Mouse (Mus musculus) urinary bladder, adult 18-20 months (tissue): ENCODE data around the gene Pik3ap1.
"Not testable (repeated sequence)": the region's sequence is repeated elsewhere in the genome, so short reads cannot be mapped to it uniquely, and the experiment has no call there.

Experiments
- DNase-seq, 2 experiments: peaks; one replicate each; pipeline ENCODE4 v3.0.0; 2022; ENCODE audit warnings: low spot score in 2 of 2, mixed read lengths in 2 of 2

The Pik3ap1 gene

DNA sequence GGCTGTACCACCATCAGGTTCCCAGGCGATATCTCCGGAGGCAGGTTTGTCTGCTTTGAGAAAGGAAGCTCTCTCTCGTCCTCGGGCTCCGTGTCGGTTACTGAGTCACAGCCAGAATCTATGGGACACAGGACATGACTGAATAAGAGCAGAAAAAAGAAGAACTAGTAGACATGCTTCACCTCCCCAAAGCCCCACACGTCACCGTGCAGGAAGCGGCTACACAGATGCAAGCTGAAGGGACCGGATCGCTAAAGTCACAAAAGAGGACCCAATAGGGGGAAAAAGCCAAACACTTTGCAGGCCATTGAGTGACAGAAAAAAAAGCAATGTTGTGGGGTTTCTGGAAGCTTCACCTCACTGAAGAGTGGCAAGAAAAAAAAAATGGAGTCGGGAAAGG, 52.7 kb downstream of the Pik3ap1 start:
- no peak for DNase-seq

DNA sequence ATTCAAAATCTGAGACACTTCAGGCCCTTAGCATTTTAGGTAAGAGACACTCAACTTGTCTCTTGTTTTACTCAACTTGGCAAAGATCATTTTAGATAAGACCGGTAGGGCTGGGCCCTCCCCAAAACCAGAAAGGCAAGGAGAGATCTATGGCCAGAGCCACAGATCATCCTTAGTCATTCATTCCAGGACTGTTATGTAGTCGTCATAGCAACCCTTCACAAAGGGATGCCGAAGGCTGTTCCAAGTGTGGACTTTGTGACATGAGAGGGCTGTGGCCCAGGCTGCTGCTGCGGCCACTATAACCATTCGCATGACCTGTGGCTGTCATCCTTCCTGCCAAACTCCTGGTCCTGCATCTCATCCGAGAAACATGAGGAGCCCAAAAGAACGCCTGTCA, 54.5 kb downstream of the Pik3ap1 start:
- DNase-seq, result no peak

DNA sequence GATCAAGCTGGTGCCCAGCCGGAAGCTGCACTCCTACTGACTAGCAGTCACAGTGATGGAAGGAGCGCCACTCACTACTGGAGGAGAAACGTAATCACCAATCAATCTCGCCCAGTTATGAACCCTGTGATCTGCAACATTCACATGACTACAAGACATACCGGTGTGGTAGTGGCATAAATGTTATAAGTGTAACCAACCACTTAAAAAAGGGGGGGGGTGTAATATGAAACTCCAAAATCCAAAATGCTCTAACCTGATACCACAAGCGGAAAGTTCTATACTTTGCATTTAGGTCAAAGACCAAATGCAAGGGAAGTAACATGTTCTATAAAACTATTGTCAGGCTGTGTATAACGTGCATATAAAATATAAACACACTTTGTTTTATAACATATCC, 54.9 kb downstream of the Pik3ap1 start:
- DNase-seq, result no peak

DNA sequence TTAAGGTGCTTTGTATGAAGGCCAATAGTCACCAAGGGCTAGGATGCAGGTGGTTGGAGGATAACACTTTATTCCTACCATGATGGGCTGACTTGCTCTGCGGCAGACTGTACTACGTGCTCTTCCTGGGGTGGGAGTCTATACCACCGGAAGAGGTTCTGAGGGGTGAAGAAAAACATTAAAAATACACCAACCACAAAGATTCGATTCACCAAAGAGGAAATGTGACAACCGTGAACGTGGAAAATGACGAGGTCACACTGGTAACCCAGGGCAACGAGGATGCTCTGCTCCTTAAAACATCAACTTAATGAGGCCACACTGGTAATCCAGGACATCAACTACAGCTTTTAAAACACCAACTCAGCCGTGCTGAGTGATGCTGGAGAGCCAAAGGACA, 56.2 kb downstream of the Pik3ap1 start:
- no peak for DNase-seq

DNA sequence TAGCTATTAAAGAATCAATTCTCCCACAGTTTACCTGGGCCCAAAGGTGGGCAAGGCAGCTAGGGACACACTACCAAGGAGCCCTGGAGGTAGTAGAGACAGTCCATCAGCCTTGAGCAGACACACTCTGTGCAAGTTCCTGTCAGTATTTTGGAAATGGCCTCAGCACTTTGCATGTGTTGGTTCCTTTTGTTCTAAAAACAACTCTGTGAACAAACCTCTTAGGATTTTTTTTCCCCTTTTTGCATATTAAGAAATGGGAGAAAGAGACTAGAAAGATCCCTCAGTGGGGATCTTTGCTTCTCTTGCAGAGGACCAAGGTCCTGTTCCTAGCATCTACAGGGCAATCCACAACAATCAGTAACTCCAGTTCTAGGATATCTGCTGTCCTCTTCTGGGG, 61.1 kb downstream of the Pik3ap1 start:
- no peak for DNase-seq

DNA sequence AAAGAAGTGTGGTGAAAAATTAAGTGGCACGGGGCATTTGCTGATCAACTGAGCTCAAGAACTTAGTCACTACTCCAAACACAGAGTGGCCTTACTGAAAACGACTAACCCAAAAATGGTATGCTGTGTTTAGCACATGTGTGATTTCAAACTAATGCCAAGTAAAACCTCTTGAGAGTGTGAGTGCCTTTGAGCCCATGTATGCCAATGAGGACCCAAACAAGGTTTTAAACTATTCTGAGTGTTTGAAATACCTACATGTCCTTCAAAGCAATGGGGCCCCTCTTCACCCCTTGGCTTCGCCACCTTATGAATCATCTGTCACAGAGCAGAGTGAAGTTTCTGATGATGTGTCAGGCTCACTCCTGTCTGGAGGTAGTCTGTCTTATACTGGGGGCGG, 61.8 kb downstream of the Pik3ap1 start:
- no peak for DNase-seq

DNA sequence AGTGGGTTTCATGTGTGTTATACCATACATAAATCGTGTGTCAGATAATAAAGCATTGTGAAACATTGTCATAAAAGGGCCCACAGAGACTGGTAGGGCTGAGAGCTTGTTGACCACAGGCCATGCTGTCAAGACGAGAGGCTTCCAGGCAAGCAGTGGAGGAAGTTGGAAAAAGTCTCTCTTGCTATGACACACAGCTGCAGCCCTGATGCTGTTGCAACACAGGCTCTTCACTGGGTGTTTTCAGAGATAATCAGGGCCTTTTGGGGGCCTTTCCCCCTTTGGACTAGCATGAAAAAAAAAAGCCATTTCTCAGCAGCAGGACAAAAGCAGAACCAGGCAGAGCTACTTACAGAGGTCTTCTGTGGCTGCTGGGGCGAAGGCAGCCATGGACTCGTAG, 63.8 kb downstream of the Pik3ap1 start:
- DNase-seq, result no peak

DNA sequence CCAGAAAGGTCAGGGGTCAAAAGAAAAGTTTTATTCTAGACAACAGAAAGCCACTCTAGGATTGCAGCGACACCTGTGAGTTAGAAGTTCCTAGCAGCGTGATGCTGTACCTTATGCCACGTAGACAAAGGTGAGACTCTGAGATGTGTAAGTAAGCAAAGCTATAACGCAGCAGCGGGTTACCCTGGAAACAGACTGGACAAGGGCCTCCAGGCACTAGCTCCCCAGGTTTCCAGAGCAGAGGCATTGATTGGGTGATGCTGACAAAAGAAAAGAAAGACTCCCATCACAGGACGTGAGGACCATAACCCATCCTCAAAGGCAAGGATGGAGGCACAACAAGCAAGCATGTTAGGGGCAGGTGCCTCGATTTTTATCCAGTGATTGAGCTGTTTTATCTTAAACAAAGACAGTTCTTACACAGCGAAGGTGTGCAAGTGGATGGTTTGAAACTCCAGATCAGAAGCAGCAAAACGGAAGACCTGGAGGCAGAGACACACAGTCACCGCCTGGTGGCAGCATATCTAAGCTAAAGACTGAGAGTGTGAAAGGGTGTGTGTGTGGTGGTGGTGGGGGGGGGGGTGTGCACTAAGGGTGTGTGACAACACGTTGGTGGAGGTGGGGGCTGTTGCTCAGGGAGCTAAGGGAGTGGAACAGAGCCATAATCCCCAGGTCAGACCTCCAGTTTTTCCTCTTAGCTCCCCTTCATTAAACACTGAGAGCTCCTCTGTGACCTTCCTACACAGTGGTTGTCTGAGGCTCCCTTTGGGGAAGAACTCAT, 67.4 kb downstream of the Pik3ap1 start:
- DNase-seq, result no peak

DNA sequence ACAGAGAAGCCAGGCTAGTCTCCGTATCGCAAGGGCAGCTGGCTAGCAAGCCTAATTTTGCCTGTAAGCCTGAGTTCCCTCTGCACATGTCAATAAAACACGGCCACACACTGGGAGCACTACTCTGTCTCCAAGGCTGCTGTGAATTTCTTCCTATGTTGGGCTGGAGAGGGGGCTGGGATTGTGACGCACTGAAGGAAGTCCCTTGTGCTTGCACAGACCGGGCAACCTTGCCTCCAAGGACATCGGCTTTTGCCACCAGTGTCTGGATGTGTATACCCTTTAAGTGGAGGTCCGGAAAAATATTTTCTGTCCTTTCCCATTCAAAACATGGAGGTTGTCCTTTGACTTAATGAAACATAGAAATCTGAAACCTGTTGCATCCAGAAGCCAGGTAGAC, 70.2 kb downstream of the Pik3ap1 start:
- no peak for DNase-seq

DNA sequence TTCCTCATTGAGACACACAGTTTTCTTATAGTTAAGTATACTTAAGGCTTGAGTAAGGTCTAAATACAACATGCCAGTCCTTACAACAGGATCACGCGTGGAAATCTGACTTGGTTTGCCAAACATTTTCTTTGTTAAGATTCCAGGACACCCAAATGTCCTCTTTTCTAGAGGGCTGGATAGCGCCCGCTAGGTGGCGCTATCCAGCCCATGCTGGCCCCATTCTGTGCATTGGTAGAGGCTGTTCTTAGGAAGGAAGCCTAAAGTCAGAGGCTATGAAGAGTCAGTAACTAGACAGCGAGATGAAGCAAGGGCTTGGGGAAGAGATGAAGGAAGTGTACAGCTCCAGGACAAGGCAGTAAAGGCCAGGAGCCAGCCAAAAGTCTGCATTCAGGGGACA, 71.2 kb downstream of the Pik3ap1 start:
- no peak for DNase-seq

DNA sequence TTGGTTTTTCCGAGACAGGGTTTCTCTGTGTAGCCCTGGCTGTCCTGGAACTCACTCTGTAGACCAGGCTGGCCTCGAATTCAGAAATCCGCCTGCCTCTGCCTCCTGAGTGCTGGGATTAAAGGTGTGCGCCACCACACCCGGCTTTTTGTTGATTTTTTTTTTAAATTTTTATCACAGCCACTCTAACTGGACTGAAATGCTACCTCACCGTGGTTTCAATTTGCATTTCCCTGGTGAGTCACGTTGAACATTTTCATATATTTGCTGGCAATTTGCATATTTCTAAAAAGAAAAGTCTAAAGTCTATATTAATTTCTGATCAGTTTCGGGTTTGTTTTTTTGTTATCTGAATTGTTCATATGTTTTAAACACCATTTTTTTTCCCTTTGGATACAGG, 72.3 kb downstream of the Pik3ap1 start:
- not testable (repeated sequence) for DNase-seq

DNA sequence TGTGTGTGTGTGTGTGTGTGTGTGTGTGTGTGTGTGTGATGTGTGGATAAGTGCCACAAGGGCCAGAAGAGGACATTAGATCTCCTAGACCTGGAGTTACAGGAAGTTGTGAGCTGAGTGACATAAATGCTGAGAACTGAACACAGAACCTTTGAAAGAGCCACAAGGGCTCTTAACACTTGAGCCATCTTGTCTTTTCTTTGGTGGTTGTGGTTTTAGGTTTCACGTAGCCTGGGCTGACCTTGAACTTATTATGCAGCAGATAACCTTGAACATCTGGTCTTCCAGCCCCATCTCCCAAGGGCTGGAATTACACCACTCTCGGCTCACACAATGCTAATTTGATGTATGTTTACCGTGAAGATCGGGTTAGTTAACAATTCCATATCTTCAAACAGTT, 72.9 kb downstream of the Pik3ap1 start:
- DNase-seq, result no peak

DNA sequence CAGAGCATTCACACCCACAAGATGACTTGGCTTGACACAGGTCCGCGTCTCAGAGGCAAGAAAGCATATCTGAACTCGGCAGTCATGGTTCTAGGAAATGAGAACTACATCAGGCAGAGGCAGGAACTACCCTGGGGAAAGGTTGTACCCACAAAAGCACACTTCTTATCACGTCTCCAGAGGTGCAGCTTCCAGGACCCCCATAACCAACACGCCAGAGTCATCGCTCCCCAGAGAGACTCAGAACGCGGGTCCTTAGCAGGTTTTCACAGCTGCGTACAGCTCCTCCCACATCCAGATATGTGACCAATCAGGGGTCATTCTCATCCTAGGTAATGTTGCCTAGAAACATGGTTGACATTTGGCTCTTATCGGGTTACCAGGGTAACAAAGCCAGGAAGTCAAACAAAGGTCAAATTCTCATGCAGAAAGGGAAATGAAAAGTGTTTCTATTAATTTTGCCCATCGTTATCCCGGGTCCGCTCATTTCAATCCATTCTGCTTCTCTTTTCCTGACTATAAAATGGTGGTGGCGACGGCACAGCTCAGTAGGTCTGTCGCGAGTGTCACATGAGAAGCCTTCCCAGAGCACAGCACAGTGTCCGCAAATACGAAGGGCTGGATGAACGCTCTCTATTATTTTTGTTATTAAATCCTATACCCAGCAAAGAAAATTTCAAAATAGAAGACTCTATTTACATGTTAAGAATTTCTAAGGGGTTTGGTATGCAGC, 73.8 kb downstream of the Pik3ap1 start:
- no peak for DNase-seq

DNA sequence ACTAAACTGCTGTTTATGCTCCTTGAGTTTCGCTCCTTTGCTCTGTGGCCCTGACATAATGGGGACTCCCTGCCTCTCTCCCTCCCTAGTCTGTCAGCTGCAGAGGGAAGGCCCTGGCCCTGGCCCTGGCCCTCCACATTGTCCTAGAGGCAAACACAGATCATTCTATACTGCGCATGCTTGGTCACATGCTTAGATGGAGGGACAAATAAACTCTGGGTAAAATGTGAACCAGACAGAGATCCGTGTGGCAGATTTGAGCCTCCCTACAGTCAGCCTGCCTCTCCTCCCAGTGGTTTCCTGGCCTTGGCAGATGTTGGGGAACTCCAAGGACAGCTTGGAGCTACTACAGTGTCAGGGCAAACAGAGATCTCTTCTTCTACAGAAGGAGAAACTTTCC, 81.0 kb downstream of the Pik3ap1 start:
- DNase-seq, result no peak

DNA sequence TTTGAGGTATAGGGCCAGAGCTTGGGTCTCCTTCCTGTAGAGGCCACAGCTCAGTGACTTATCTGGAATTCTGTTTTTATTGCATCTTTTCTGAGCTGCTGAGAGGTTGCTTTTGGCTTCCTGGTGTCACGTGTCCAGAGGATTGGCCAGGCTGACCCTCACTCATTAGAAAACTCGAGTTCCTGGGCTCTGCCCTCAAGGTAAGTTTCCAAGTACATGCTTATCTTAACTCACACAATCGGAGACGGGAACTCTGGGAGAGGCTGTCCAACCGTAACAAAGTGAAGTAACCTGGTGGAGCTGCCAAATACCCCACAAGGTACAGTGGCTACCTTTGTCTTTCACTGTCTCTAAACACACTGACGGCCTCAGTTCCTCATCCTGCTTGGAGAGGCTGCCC, 81.5 kb downstream of the Pik3ap1 start:
- no peak for DNase-seq

DNA sequence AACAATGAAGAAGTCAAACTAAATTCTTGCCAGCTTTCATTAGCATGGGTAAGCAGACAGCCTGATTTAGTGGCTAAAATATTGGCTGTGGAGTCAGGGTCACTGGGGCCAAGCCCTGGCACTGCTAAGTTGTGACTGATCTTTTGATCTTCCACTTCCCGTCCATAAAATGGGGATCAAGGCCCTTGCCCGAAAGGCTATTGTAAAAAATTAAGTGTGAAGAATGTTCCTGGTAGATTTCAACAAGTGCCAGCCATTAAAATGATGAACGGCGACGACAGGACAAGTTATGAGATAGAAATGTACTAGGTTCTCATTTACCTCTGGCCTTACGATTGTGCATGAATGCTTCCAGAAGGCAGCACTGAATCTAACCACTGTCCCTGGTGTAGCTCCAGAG, 83.0 kb downstream of the Pik3ap1 start:
- DNase-seq, result no peak

DNA sequence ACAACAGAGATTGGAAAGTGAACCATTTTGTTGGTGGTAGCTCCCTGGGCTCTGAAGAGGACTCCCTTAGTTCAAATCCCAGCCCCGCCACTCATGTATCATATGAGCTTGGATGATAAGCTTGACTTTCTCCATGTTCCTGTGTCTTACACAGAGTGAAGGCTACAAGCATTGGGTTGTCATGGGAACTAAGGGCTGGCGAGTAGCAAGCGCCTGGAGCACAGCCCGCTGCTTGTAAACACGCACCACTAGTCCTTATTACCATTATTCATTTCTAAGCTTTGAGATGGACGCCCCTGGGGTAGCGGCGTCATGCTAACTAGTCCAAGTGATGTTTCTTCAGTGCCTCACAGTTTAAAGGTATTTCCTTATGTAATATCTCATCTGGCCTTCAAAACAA, 85.5 kb downstream of the Pik3ap1 start:
- no peak for DNase-seq

DNA sequence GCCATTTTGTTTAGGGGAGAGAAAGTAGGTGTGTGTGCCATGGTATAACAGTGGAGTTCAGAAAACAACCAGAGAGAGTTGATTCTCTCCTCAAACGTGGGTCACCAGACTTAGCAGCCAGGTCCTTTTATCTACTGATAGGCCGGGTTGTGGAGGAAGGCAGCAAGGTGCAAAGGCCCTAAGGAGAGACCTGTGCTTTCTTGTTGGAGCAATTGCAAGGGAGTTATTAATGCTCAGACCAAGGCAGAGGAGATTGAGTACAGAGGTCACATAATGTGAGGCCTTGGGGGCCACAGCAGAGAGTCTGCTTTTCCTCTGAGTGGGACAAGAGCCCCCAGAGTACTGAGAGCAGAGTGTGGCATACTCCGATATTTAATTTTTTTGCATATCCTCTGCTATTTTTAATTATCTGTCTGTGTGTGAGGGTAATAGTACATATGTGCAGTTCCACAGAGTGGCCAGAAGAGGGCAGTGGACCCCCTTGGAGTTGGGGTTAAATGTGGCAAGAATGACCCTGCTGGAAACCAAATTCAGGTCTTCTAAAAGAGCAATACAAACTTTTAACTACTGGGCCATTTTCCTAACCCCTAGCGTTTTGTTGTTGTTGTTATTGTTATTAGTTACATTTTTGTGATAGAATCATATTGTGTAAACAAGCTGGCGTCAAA, 93.8 kb downstream of the Pik3ap1 start:
- no peak for DNase-seq

DNA sequence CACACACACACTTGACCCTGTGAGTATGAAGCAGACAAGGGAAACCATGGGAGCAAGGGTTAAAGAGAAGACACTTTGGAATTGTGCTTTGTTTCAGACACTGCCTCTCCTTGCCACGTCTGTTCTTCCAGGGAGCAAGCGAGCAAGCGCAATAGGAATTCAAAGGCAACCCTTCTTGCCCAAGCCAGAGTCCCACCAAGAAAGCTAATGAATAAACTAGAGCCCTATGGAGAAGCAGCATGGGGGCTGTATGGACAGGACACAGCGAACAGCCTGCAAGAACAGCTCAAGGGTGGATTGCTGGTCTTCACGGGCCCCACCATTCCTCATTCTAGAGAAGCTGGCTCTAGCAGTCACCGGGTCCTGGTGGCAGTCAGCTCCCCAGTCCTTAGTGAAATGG, 96.3 kb downstream of the Pik3ap1 start:
- no peak for DNase-seq

DNA sequence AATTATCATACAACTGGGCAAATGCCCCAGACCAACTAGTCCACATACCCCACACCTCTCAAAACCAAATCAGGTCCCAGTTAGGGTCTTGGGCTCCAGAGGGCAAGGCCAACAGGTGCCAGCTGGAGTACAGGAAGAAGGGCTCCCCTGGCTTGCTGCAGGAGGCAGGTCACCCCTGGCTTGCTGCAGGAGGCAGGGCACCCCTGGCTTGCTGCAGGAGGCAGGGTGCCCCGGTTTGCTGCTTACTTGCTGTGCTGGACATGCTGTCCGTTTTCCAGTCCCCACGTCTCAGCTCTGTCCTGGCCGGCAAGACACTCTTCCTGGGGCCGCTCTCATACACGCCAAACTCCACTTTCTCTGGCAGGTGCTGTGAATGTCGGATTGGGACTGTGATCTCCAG, 97.7 kb downstream of the Pik3ap1 start:
- no peak for DNase-seq

DNA sequence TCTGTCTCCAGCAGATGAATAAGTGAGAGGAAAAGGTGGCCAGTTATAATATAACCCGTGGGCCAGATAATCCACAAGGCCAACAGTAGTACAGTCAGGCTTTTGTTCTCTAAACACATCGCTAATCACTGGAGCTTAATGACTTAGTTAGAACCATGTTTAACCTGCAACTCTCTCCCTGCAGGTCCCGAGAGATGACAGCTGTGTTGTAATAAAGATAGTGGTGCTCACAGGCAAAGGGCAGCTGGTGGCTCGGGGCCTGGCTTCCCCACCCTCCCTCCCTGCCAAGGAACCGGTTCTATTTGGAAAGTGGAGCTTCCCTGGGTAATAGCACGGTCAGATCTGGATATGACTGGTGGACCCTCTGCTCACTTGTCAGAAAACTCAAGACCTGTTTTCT, 100.4 kb downstream of the Pik3ap1 start:
- DNase-seq, result no peak

DNA sequence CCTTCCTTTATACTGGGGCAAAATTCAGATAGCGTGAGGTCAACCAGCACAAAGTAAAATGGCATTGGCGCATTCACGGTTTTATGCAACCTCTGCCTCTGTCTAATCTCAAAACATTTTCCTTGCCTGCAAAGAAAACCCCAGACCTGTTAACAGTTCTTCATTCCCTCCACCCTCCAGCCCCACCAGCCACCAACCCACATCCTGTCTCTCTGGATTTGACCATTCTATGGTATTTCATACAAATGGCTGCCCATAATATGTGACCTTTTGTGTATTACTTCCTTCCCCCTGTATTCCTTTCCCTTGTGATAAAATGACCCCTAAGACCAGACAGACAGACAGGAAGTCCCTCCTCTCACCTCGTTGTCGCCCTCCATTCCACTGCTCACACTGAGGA, 102.2 kb downstream of the Pik3ap1 start:
- DNase-seq, result no peak

DNA sequence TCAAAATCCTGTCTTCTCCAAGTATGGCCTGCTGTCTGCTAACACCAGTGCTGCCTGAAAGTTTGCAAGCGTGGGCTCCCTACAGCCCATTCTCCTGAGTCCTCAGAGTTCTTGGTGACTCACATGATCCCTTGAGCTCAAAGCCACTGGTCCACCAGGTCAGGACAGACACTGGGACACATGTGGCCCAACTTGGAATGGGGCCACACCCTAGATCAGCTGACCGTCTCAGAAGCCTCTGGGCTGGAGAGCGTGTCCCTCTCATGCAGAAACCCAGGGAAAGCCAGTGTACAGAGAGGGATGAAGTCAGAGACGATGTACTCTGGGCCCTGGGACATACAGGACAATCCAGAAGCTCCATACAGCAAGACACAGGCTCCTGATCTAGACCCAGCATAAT, 102.7 kb downstream of the Pik3ap1 start:
- no peak for DNase-seq
